Mouse (Mus musculus) cortical plate, adult 2 months (tissue): ENCODE data around the gene Gm11168. TPM values are rescaled to one million over a fixed set of nuclear protein-coding genes. Genes with fewer than 3 reads are reported as not detected.

ENCODE experiments used
- polyA plus RNA-seq: library from polyadenylated mRNA; depleted of rRNA; stranded (reverse); fragments of >200 nt; gene quantifications from 2 replicates; pipeline ENCODE4 v1.2.3, GENCODE M21; 2012; rRNA removed

Gene Gm11168
- polyA plus RNA-seq, 1 experiment = not detected

Other genes starting within 250 kb of the Gm11168 start
- not detected in 2 replicates for gene Gm10722, start 2.4 kb upstream of the Gm11168 start, polyA plus RNA-seq
- gene Gm10721, start 9.8 kb downstream of the Gm11168 start, polyA plus RNA-seq = not detected in 2 replicates
- not detected in 2 replicates for gene Gm10720, start 12.3 kb downstream of the Gm11168 start, polyA plus RNA-seq
- gene Gm10719, start 14.1 kb downstream of the Gm11168 start, polyA plus RNA-seq = 0.17 TPM in 1 of 2 replicates, not detected in the other
- gene Gm10718, start 20.2 kb downstream of the Gm11168 start, polyA plus RNA-seq = 0.17 and 0.28 TPM in 2 replicates
- gene Gm10717, start 22.1 kb downstream of the Gm11168 start, polyA plus RNA-seq = not detected in 2 replicates
- not detected in 2 replicates for gene Gm17535, start 31.3 kb downstream of the Gm11168 start, polyA plus RNA-seq
- gene Gm10715, start 33.5 kb downstream of the Gm11168 start, polyA plus RNA-seq = not detected in 2 replicates